ENCODE assay signal across 15 mouse cellular contexts in the genomic region with DNA sequence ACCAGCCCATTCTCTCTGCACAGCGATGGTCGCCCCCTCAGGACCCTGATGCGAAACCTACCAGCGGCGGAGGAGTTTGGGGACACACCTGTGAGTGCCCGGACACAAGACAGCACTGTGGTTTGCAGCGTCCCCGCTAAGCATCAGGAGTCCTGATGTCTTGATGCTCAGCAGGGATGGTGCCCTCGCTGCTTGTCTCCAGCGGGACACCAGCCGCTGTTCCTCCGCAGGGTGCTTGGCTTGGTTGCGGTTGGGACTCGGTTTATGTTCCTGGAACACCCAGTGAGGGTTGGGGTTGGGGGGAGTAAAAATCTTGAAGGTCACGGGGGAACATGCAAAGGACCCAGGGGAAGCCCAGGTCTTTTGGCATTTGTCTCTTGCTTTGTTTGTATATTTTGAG. TPM values are rescaled to one million over a fixed set of nuclear protein-coding genes. Genes with fewer than 3 reads are reported as not detected.
DNase-seq lines count a peak whose midpoint lies in the region; ATAC-seq and TF ChIP-seq lines count a peak whose summit lies in the region.
"Had no signal": no experiment of that assay in that cellular context is flagged by ENCODE, and none has a peak within 500 bp of the region (broad histone marks: within the 10 kb centered on the region; RNA-seq: fewer than 3 reads in every experiment).

No protein-coding gene starts in this region.

- TF ChIP-seq CTCF in intestine, postnatal 0 days (IDR thresholded peaks at IDR 0.05; ENCODE audit: low read depth) = no peak
- TF ChIP-seq CTCF in gastrocnemius, adult 2 months (IDR thresholded peaks at IDR 0.05) = no peak

- intact Hi-C loops in gastrocnemius, adult 2 months (cut with DNase I) = no loop called here

- H3K36me3 ChIP-seq in intestine, embryonic 15.5 days = no peaks in the 10 kb centered on the region
- H3K36me3 ChIP-seq in intestine, postnatal 0 days (ENCODE audit: control insufficient read depth, insufficient read depth) = no peaks in the 10 kb centered on the region
- no peaks in the 10 kb centered on the region for H3K36me3 ChIP-seq in embryonic facial prominence, embryonic 12.5 days
- H3K36me3 ChIP-seq in hindbrain, embryonic 16.5 days (ENCODE audit: control insufficient read depth, insufficient read depth, low read length) = no peaks in the 10 kb centered on the region
- no peaks in the 10 kb centered on the region for H3K36me3 ChIP-seq in neural tube, embryonic 13.5 days
- H3K36me3 ChIP-seq: liver, embryonic 15.5 days had no signal

- ATAC-seq in intestine, embryonic 15.5 days = no peak
- ATAC-seq in intestine, postnatal 0 days = no peak
- ATAC-seq in embryonic facial prominence, embryonic 12.5 days (ENCODE audit: insufficient number of reproducible peaks, insufficient read depth, low FRiP score, low TSS enrichment) = no peak
- ATAC-seq in hindbrain, embryonic 16.5 days = no peak
- peak; percentile 18; the same call in 1 of the 2 replicates for ATAC-seq in neural tube, embryonic 13.5 days (ENCODE audit: low read depth)
- no peak for ATAC-seq in erythroid progenitor cell, adult 5-6 weeks (replicated peaks; ENCODE audit: low FRiP score, poor library complexity, severe bottlenecking)

- H3K4me3 ChIP-seq in intestine, embryonic 15.5 days (replicated peaks) = no peak overlapping the region
- no peak overlapping the region for H3K4me3 ChIP-seq in intestine, postnatal 0 days (ENCODE audit: low read depth, low read length)
- H3K4me3 ChIP-seq in embryonic facial prominence, embryonic 12.5 days = no peak overlapping the region
- H3K4me3 ChIP-seq in hindbrain, embryonic 16.5 days (ENCODE audit: low read length) = no peak overlapping the region
- H3K4me3 ChIP-seq in neural tube, embryonic 13.5 days = no peak overlapping the region
- H3K4me3 ChIP-seq in gastrocnemius, adult 2 months = no peak overlapping the region
- H3K4me3 ChIP-seq: liver, embryonic 15.5 days had no signal

- DNase-seq in right cerebral cortex, postnatal 4 days = no peak
- no peak for DNase-seq in gastrocnemius, adult 2 months
- DNase-seq: adrenal gland, postnatal 14 days; cerebellum, adult 11 months; gastrocnemius, postnatal 14 days; right cerebral cortex, postnatal 25 days had no signal

- no peak overlapping the region for H3K27ac ChIP-seq in intestine, embryonic 15.5 days
- H3K27ac ChIP-seq in intestine, postnatal 0 days (ENCODE audit: low read depth, low read length) = no peak overlapping the region
- H3K27ac ChIP-seq in embryonic facial prominence, embryonic 12.5 days = no peak overlapping the region
- H3K27ac ChIP-seq in hindbrain, embryonic 16.5 days (ENCODE audit: low read depth, low read length) = no peak overlapping the region
- peak overlapping the region; percentile 87 for H3K27ac ChIP-seq in neural tube, embryonic 13.5 days (replicated peaks)
- no peak overlapping the region for H3K27ac ChIP-seq in gastrocnemius, adult 2 months
- H3K27ac ChIP-seq: liver, embryonic 15.5 days; macrophage had no signal

- H3K9me3 ChIP-seq in intestine, embryonic 15.5 days = no peaks in the 10 kb centered on the region
- no peaks in the 10 kb centered on the region for H3K9me3 ChIP-seq in intestine, postnatal 0 days (ENCODE audit: control insufficient read depth)
- H3K9me3 ChIP-seq in embryonic facial prominence, embryonic 12.5 days = no peaks in the 10 kb centered on the region
- H3K9me3 ChIP-seq in hindbrain, embryonic 16.5 days (ENCODE audit: control insufficient read depth, low read length) = no peaks in the 10 kb centered on the region
- no peaks in the 10 kb centered on the region for H3K9me3 ChIP-seq in neural tube, embryonic 13.5 days
- H3K9me3 ChIP-seq: liver, embryonic 15.5 days had no signal

- H3K4me2 ChIP-seq in intestine, embryonic 15.5 days (replicated peaks) = peak overlapping the region; percentile 57
- no peak overlapping the region for H3K4me2 ChIP-seq in intestine, postnatal 0 days (replicated peaks; ENCODE audit: low read depth)
- H3K4me2 ChIP-seq in embryonic facial prominence, embryonic 12.5 days (replicated peaks) = peak overlapping the region; percentile 47
- H3K4me2 ChIP-seq in hindbrain, embryonic 16.5 days (ENCODE audit: low read length) = peak overlapping the region; percentile 9
- H3K4me2 ChIP-seq in neural tube, embryonic 13.5 days = peak overlapping the region; percentile 48
- H3K4me2 ChIP-seq: liver, embryonic 15.5 days had no signal

- peaks cover 56% of the 10 kb centered on the region for H3K27me3 ChIP-seq in intestine, embryonic 15.5 days (replicated peaks)
- peaks cover 63% of the 10 kb centered on the region for H3K27me3 ChIP-seq in intestine, postnatal 0 days (replicated peaks; ENCODE audit: control insufficient read depth, insufficient read depth, low read length)
- H3K27me3 ChIP-seq in embryonic facial prominence, embryonic 12.5 days = peaks cover 72% of the 10 kb centered on the region
- peaks cover 7% of the 10 kb centered on the region; the same call in 1 of the 2 replicates for H3K27me3 ChIP-seq in hindbrain, embryonic 16.5 days (replicated peaks; ENCODE audit: control insufficient read depth, insufficient read depth, low read length)
- peaks cover 85% of the 10 kb centered on the region for H3K27me3 ChIP-seq in neural tube, embryonic 13.5 days

- peaks cover 18% of the 10 kb centered on the region for H3K4me1 ChIP-seq in intestine, embryonic 15.5 days (replicated peaks)
- 0 out of 2 replicates have a peak, but pooled peaks cover 2% of the 10 kb centered on the region for H3K4me1 ChIP-seq in intestine, postnatal 0 days (replicated peaks; ENCODE audit: control insufficient read depth, insufficient read depth, low read length)
- H3K4me1 ChIP-seq in embryonic facial prominence, embryonic 12.5 days = peaks cover 18% of the 10 kb centered on the region
- peaks cover 15% of the 10 kb centered on the region for H3K4me1 ChIP-seq in hindbrain, embryonic 16.5 days (ENCODE audit: control insufficient read depth, insufficient read depth, low read depth, low read length)
- H3K4me1 ChIP-seq in neural tube, embryonic 13.5 days (replicated peaks) = peaks cover 31% of the 10 kb centered on the region
- H3K4me1 ChIP-seq: liver, embryonic 15.5 days had no signal

- no peak overlapping the region for H3K9ac ChIP-seq in intestine, embryonic 15.5 days
- H3K9ac ChIP-seq in intestine, postnatal 0 days (ENCODE audit: low read depth, low read length) = no peak overlapping the region
- H3K9ac ChIP-seq in embryonic facial prominence, embryonic 12.5 days = no peak overlapping the region
- no peak overlapping the region for H3K9ac ChIP-seq in hindbrain, embryonic 16.5 days (ENCODE audit: low read depth, low read length)
- H3K9ac ChIP-seq in neural tube, embryonic 13.5 days = no peak overlapping the region
- H3K9ac ChIP-seq: liver, embryonic 15.5 days had no signal

- WGBS in intestine, embryonic 15.5 days = 8% methylated on average over 15 of the region's 15 CpGs
- WGBS in intestine, postnatal 0 days = 6% methylated on average over 15 of the region's 15 CpGs
- WGBS in embryonic facial prominence, embryonic 12.5 days = 4% methylated on average over 15 of the region's 15 CpGs
- WGBS in hindbrain, embryonic 16.5 days = 3% methylated on average over 15 of the region's 15 CpGs
- WGBS in neural tube, embryonic 13.5 days = 2% methylated on average over 15 of the region's 15 CpGs

RNA-seq across cellular contexts. Expression of gene Uncx, which starts 56.9 kb away (rescaled TPM):
- 0.23 TPM in 1 of 2 replicates, not detected in the other for polyA plus RNA-seq in intestine, embryonic 15.5 days (2015; fragmentation: Nextera tagmentation; extraction: Ambion mirVana)
- not detected in 2 replicates for polyA plus RNA-seq in intestine, postnatal 0 days (2015; fragmentation: Nextera tagmentation; extraction: Ambion mirVana)
- polyA plus RNA-seq in embryonic facial prominence, embryonic 12.5 days (2016; fragmentation: Nextera tagmentation; extraction: Ambion mirVana) = 5.0 and 6.4 TPM in 2 replicates
- polyA plus RNA-seq in hindbrain, embryonic 16.5 days (2015; fragmentation: Nextera tagmentation; extraction: Ambion mirVana) = 24.9 and 26.7 TPM in 2 replicates
- 43.3 and 46.4 TPM in 2 replicates for polyA plus RNA-seq in neural tube, embryonic 13.5 days (2015; fragmentation: Nextera tagmentation; extraction: Ambion mirVana)
- total RNA-seq in erythroid progenitor cell, adult 5-6 weeks (2015; ENCODE audit: low replicate concordance) = not detected in 2 replicates
- total RNA-seq in erythroid progenitor cell, adult 5-6 weeks (2017; ENCODE audit: low replicate concordance) = not detected in 2 replicates
- not detected for total RNA-seq in gastrocnemius, adult 2 months (2021)
- total RNA-seq: adrenal gland, postnatal 14 days; gastrocnemius, postnatal 14 days had no signal
- polyA plus RNA-seq: heart, postnatal 0 days; liver, embryonic 15.5 days; macrophage had no signal
